Mouse (Mus musculus): ENCODE results near the gene Mrgpre.

- TF ChIP-seq CTCF (IDR thresholded peaks at IDR 0.05; ENCODE audit: low read depth) (no peak), EP300 (IDR thresholded peaks at IDR 0.05; ENCODE audit: low read depth) (no peak)
Measured at GRCm38 (mm10) chr7:143801195-143802065, 17.1 kb upstream of the Mrgpre start.
